Mouse (Mus musculus) bone marrow macrophage, adult 2 months (primary cell): ENCODE results near the gene Wdcp. TPM values are rescaled to one million over a fixed set of nuclear protein-coding genes. Genes with fewer than 3 reads are reported as not detected.

Experiments
- H3K27ac ChIP-seq: 2 replicates; pipeline ENCODE4 v1.5.1; 2012; ENCODE audit warnings: low read depth, low read length; ENCODE audit not compliant: insufficient read depth
- H3K4me1 ChIP-seq: 2 replicates; pipeline ENCODE4 v1.6.1; 2012; ENCODE audit warnings: low read length; ENCODE audit not compliant: control insufficient read depth, insufficient read depth
- H3K4me3 ChIP-seq: 2 replicates; pipeline ENCODE4 v1.5.1; 2012; ENCODE audit warnings: mild to moderate bottlenecking, low read length, moderate library complexity; ENCODE audit not compliant: insufficient read depth
- CTCF ChIP-seq: IDR thresholded peaks from 2 replicates; pipeline ENCODE4 v1.5.1; 2012; ENCODE audit warnings: low read depth, mild to moderate bottlenecking, low read length, moderate library complexity
- POLR2A ChIP-seq: IDR thresholded peaks from 2 replicates; pipeline ENCODE4 v1.6.1; 2012; ENCODE audit warnings: mild to moderate bottlenecking, low read depth, low read length, borderline replicate concordance
- polyA plus RNA-seq: library from polyadenylated mRNA; stranded (reverse); fragments of >200 nt; gene quantifications from 2 replicates; pipeline ENCODE4 v1.2.4, GENCODE M21; 2012; ENCODE audit not compliant: missing spikeins, insufficient read depth, insufficient read length

Gene Wdcp
- polyA plus RNA-seq, 1 experiment, result 10.1 TPM

GRCm38 (mm10) chr12:4863654-4864337 lies 20.7 kb downstream of the Wdcp start:
- Histone ChIP-seq H3K4me1 (peaks cover 9% of the 10 kb centered on the region), H3K27ac (no peak overlapping the region)
- TF ChIP-seq POLR2A (no peak), CTCF (no peak)

GRCm38 (mm10) chr12:4864338-4864690 lies 21.2 kb downstream of the Wdcp start:
- no peak overlapping the region for H3K27ac ChIP-seq
- H3K4me1 ChIP-seq, result peaks cover 8% of the 10 kb centered on the region
- no peak overlapping the region for H3K4me3 ChIP-seq
- TF ChIP-seq POLR2A (no peak), CTCF (no peak)

More at GRCm38 (mm10) chr12:4863654-4864337, 20.7 kb downstream of the Wdcp start:
- no peak overlapping the region for H3K4me3 ChIP-seq

GRCm38 (mm10) chr12:4868924-4869323 lies 25.8 kb downstream of the Wdcp start:
- Histone ChIP-seq H3K4me1 (no peaks in the 10 kb centered on the region), H3K4me3 (no peak overlapping the region), H3K27ac (no peak overlapping the region)
- TF ChIP-seq POLR2A (no peak), CTCF (no peak)

- H3K27ac ChIP-seq, result no peak overlapping the region
- H3K4me3 ChIP-seq, result no peak overlapping the region
- no peak for TF ChIP-seq CTCF
- no peaks in the 10 kb centered on the region for H3K4me1 ChIP-seq
Observed at GRCm38 (mm10) chr12:4871260-4871659, 28.2 kb downstream of the Wdcp start.

- H3K27ac ChIP-seq, result no peak overlapping the region
- H3K4me3 ChIP-seq, result no peak overlapping the region
Observed at GRCm38 (mm10) chr12:4872273-4872672, 29.2 kb downstream of the Wdcp start.

GRCm38 (mm10) chr12:4872983-4873477 lies 29.9 kb downstream of the Wdcp start:
- TF ChIP-seq POLR2A (no peak), CTCF (no peak)
- Histone ChIP-seq H3K27ac (no peak overlapping the region), H3K4me3 (no peak overlapping the region), H3K4me1 (no peaks in the 10 kb centered on the region)

More at GRCm38 (mm10) chr12:4872273-4872672, 29.2 kb downstream of the Wdcp start:
- no peak for TF ChIP-seq POLR2A
- TF ChIP-seq CTCF, result no peak
- no peaks in the 10 kb centered on the region for H3K4me1 ChIP-seq

- no peak overlapping the region for H3K27ac ChIP-seq
- TF ChIP-seq CTCF (no peak), POLR2A (no peak)
- H3K4me3 ChIP-seq, result no peak overlapping the region
- no peaks in the 10 kb centered on the region for H3K4me1 ChIP-seq
Observed at GRCm38 (mm10) chr12:4873531-4873930, 30.4 kb downstream of the Wdcp start.

- TF ChIP-seq POLR2A (no peak), CTCF (no peak)
- Histone ChIP-seq H3K4me3 (peak within 1 kb of the TSS; percentile 47), H3K27ac (no peak within 1 kb of the TSS), H3K4me1 (no peaks in the 10 kb centered on the region)
Observed at GRCm38 (mm10) chr12:4874161-4874927, 31.2 kb downstream of the Wdcp start, which contains the start of gene Mfsd2b. Gene Mfsd2b, minus strand, starts transcription at chr12:4874359.

- no peak overlapping the region for H3K27ac ChIP-seq
- TF ChIP-seq CTCF (no peak), POLR2A (no peak)
- no peaks in the 10 kb centered on the region for H3K4me1 ChIP-seq
- H3K4me3 ChIP-seq, result no peak overlapping the region
Observed at GRCm38 (mm10) chr12:4875623-4876022, 32.5 kb downstream of the Wdcp start.

- H3K27ac ChIP-seq, result no peak overlapping the region
- H3K4me3 ChIP-seq, result no peak overlapping the region
- TF ChIP-seq POLR2A (no peak), CTCF (no peak)
- no peaks in the 10 kb centered on the region for H3K4me1 ChIP-seq
Observed at GRCm38 (mm10) chr12:4878296-4878783, 35.2 kb downstream of the Wdcp start.
